Mouse (Mus musculus) T-helper 17 cell (primary cell): ENCODE data around the gene Gfm2.

Source experiments
- in situ Hi-C, 2 experiments: fragments of 300-600 bp; cut with MboI, MseI; formaldehyde crosslinking; loops; 1 replicate in 1 of 2; 2 replicates in 1 of 2; pipeline ENCODE4 v1.15.1; 2025; ENCODE audit warnings: high pct_unique_total_duplicates in 2 of 2

Gfm2 gene

GRCm38 (mm10) chr13:97186346-97186745 is 48.6 kb downstream of the Gfm2 start:
- in situ Hi-C loops = no loop called here

- in situ Hi-C loops = no loop called here
Observed at GRCm38 (mm10) chr13:97187693-97188092, 50.0 kb downstream of the Gfm2 start.

- in situ Hi-C loops = no loop called here
Observed at GRCm38 (mm10) chr13:97192649-97193048, 54.9 kb downstream of the Gfm2 start.

GRCm38 (mm10) chr13:97193420-97193819 is 55.7 kb downstream of the Gfm2 start:
- in situ Hi-C loops = no loop called here

- in situ Hi-C loops = no loop called here
Observed at GRCm38 (mm10) chr13:97196186-97196924, 58.6 kb downstream of the Gfm2 start.

GRCm38 (mm10) chr13:97196925-97197218 is 59.1 kb downstream of the Gfm2 start:
- in situ Hi-C loops = no loop called here

GRCm38 (mm10) chr13:97197932-97198562 is 60.3 kb downstream of the Gfm2 start, which contains the start of gene Hexb:
Gene Hexb, minus strand, starts transcription at chr13:97198357.
- in situ Hi-C loops = no loop called here

- in situ Hi-C loops = no loop called here
Observed at GRCm38 (mm10) chr13:97199123-97199522, 61.4 kb downstream of the Gfm2 start.

GRCm38 (mm10) chr13:97201076-97201475 is 63.3 kb downstream of the Gfm2 start:
- in situ Hi-C loops = no loop called here

GRCm38 (mm10) chr13:97201896-97202295 is 64.2 kb downstream of the Gfm2 start:
- in situ Hi-C loops = no loop called here

- in situ Hi-C loops = no loop called here
Observed at GRCm38 (mm10) chr13:97205052-97205701, 67.4 kb downstream of the Gfm2 start.

GRCm38 (mm10) chr13:97206046-97206445 is 68.3 kb downstream of the Gfm2 start:
- in situ Hi-C loops = no loop called here

- in situ Hi-C loops = no loop called here
Observed at GRCm38 (mm10) chr13:97207472-97208111, 69.9 kb downstream of the Gfm2 start.

GRCm38 (mm10) chr13:97208112-97208478 is 70.4 kb downstream of the Gfm2 start:
- in situ Hi-C loops = no loop called here

GRCm38 (mm10) chr13:97208500-97209010 is 70.8 kb downstream of the Gfm2 start:
- in situ Hi-C loops = no loop called here

GRCm38 (mm10) chr13:97214583-97215268 is 77.0 kb downstream of the Gfm2 start:
- in situ Hi-C loops = no loop called here

- in situ Hi-C loops = no loop called here
Observed at GRCm38 (mm10) chr13:97215563-97215962, 77.8 kb downstream of the Gfm2 start.

- in situ Hi-C loops = no loop called here
Observed at GRCm38 (mm10) chr13:97216196-97216595, 78.5 kb downstream of the Gfm2 start.

- in situ Hi-C loops = no loop called here
Observed at GRCm38 (mm10) chr13:97220022-97220421, 82.3 kb downstream of the Gfm2 start.

- in situ Hi-C loops = no loop called here
Observed at GRCm38 (mm10) chr13:97223856-97224255, 86.1 kb downstream of the Gfm2 start.

- in situ Hi-C loops = no loop called here
Observed at GRCm38 (mm10) chr13:97224341-97224982, 86.7 kb downstream of the Gfm2 start.
